Mouse (Mus musculus): Measurements from ENCODE around the gene Nefh.

DNA sequence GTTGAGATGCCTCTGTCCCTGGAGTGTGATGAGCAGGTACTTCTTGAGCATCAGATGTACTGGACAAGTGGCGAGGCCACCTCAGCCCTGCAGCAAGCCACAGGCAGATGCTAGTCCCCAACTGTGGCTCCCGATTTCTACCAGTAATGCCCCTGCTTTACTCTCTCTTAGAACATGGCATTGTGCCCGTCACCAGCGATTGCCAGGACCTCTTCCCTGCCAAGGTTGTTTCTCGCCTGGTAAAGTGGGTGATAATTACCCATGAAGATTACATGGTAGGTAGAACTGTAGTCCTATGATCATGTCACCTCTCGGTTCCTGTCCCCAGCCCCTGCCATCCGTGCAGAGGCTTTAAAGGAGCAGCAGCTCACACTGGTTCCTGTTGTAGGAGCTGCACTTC lies 26.1 kb downstream of the Nefh start:
- TF ChIP-seq CTCF (IDR thresholded peaks at IDR 0.05; ENCODE audit: low read depth) (no peak), EP300 (IDR thresholded peaks at IDR 0.05; ENCODE audit: low read depth) (no peak)

All from liver, postnatal 0 days (tissue).